Mouse (Mus musculus): ENCODE results near the gene Nprl3. TPM values are rescaled to one million over a fixed set of nuclear protein-coding genes. Genes with fewer than 3 reads are reported as not detected.

Nprl3 gene
- polyA plus RNA-seq, 1 experiment, result 81.0 TPM

DNA sequence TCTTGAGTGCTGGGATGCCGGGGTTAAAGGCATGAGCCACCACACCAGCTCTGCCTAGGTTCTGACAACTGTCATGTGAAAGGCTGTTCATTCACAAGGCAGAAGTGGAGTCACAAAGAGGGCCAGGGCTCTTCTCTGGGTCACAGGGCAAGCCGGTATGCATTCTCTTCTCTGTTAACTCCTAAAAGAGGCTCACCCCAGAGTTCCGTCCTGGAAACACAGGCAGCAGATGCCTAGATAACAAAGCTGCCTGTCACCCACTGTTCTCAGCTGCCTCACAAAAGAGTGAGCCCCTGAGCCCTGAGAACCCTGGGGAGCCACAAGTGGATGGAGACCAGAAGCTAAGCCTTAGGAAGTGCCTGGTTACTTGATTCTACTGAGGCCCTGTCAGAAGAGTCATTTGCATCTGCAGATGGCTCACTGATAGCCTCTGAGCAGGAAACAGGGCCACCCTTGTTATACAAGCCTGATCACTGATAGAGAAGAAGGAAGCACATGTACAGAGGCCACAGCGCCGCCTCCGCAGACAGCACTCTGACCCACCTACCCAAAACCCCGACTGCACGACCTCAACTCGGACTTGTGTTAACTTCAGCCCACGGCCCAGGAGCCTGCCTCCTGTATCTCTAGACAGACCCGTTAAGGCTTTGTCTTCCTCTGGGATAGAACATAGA lies 71.5 kb downstream of the Nprl3 start:
- DNase-seq, result no peak
- WGBS, result 46% methylated on average over 11 of the region's 11 CpGs
- TF ChIP-seq POLR2A (IDR thresholded peaks at IDR 0.05; ENCODE audit: borderline replicate concordance, insufficient read depth, low read length), result no peak
- TF ChIP-seq CTCF (IDR thresholded peaks at IDR 0.05; ENCODE audit: borderline replicate concordance, insufficient read depth, low read depth, low read length), result no peak
- Histone ChIP-seq H3K4me1 (ENCODE audit: control insufficient read depth, insufficient read depth, low read length) (peaks cover 10% of the 10 kb centered on the region), H3K27ac (ENCODE audit: insufficient read depth, low read length) (no peak overlapping the region), H3K27me3 (ENCODE audit: control insufficient read depth, insufficient read depth, low read length) (no peaks in the 10 kb centered on the region), H3K4me3 (replicated peaks; ENCODE audit: insufficient read depth, low read depth, low read length) (no peak overlapping the region)

- Histone ChIP-seq H3K4me3 (replicated peaks; ENCODE audit: insufficient read depth, low read depth, low read length) (no peak overlapping the region), H3K27me3 (ENCODE audit: control insufficient read depth, insufficient read depth, low read length) (no peaks in the 10 kb centered on the region), H3K27ac (ENCODE audit: insufficient read depth, low read length) (no peak overlapping the region), H3K4me1 (ENCODE audit: control insufficient read depth, insufficient read depth, low read length) (peaks cover 20% of the 10 kb centered on the region)
- no peak for DNase-seq
- WGBS, result 87% methylated on average over 5 of the region's 5 CpGs
- TF ChIP-seq CTCF (IDR thresholded peaks at IDR 0.05; ENCODE audit: borderline replicate concordance, insufficient read depth, low read depth, low read length), result no peak
- no peak for TF ChIP-seq POLR2A (IDR thresholded peaks at IDR 0.05; ENCODE audit: borderline replicate concordance, insufficient read depth, low read length)
Measured at GRCm38 (mm10) chr11:32194626-32195025, 72.9 kb downstream of the Nprl3 start.

- DNase-seq, result no peak
- H3K27ac ChIP-seq (ENCODE audit: insufficient read depth, low read length), result no peak overlapping the region
- WGBS, result 89% methylated on average over 10 of the region's 10 CpGs
- H3K27me3 ChIP-seq (ENCODE audit: control insufficient read depth, insufficient read depth, low read length), result no peaks in the 10 kb centered on the region
- H3K4me1 ChIP-seq (ENCODE audit: control insufficient read depth, insufficient read depth, low read length), result peaks cover 20% of the 10 kb centered on the region
- TF ChIP-seq CTCF (IDR thresholded peaks at IDR 0.05; ENCODE audit: borderline replicate concordance, insufficient read depth, low read depth, low read length) (no peak), POLR2A (IDR thresholded peaks at IDR 0.05; ENCODE audit: borderline replicate concordance, insufficient read depth, low read length) (no peak)
- no peak overlapping the region for H3K4me3 ChIP-seq (replicated peaks; ENCODE audit: insufficient read depth, low read depth, low read length)
Measured at GRCm38 (mm10) chr11:32194086-32194485, 73.4 kb downstream of the Nprl3 start.

- no peak overlapping the region for H3K4me3 ChIP-seq (replicated peaks; ENCODE audit: insufficient read depth, low read depth, low read length)
- no peak for TF ChIP-seq CTCF (IDR thresholded peaks at IDR 0.05; ENCODE audit: borderline replicate concordance, insufficient read depth, low read depth, low read length)
- no peak for TF ChIP-seq POLR2A (IDR thresholded peaks at IDR 0.05; ENCODE audit: borderline replicate concordance, insufficient read depth, low read length)
- H3K4me1 ChIP-seq (ENCODE audit: control insufficient read depth, insufficient read depth, low read length), result peaks cover 20% of the 10 kb centered on the region
- no peak for DNase-seq
- 95% methylated on average over 10 of the region's 10 CpGs for WGBS
- no peaks in the 10 kb centered on the region for H3K27me3 ChIP-seq (ENCODE audit: control insufficient read depth, insufficient read depth, low read length)
- no peak overlapping the region for H3K27ac ChIP-seq (ENCODE audit: insufficient read depth, low read length)
Measured at GRCm38 (mm10) chr11:32193156-32193555, 74.4 kb downstream of the Nprl3 start.

GRCm38 (mm10) chr11:32190603-32191110 lies 76.8 kb downstream of the Nprl3 start:
- H3K4me1 ChIP-seq (ENCODE audit: control insufficient read depth, insufficient read depth, low read length), result peaks cover 20% of the 10 kb centered on the region

GRCm38 (mm10) chr11:32190119-32190518 lies 77.4 kb downstream of the Nprl3 start:
- Histone ChIP-seq H3K4me1 (ENCODE audit: control insufficient read depth, insufficient read depth, low read length) (peaks cover 20% of the 10 kb centered on the region), H3K4me3 (replicated peaks; ENCODE audit: insufficient read depth, low read depth, low read length) (no peak overlapping the region), H3K27ac (ENCODE audit: insufficient read depth, low read length) (no peak overlapping the region), H3K27me3 (ENCODE audit: control insufficient read depth, insufficient read depth, low read length) (no peaks in the 10 kb centered on the region)
- WGBS, result 70% methylated on average over 9 of the region's 9 CpGs
- no peak for TF ChIP-seq POLR2A (IDR thresholded peaks at IDR 0.05; ENCODE audit: borderline replicate concordance, insufficient read depth, low read length)
- no peak for TF ChIP-seq CTCF (IDR thresholded peaks at IDR 0.05; ENCODE audit: borderline replicate concordance, insufficient read depth, low read depth, low read length)
- DNase-seq, result no peak

More at GRCm38 (mm10) chr11:32190603-32191110, 76.8 kb downstream of the Nprl3 start:
- DNase-seq, result peak; percentile 26 to 42
- 30% methylated on average over 13 of the region's 13 CpGs for WGBS
- TF ChIP-seq POLR2A (IDR thresholded peaks at IDR 0.05; ENCODE audit: borderline replicate concordance, insufficient read depth, low read length) (no peak), CTCF (IDR thresholded peaks at IDR 0.05; ENCODE audit: borderline replicate concordance, insufficient read depth, low read depth, low read length) (no peak)
- H3K4me3 ChIP-seq (replicated peaks; ENCODE audit: insufficient read depth, low read depth, low read length), result no peak overlapping the region
- H3K27ac ChIP-seq (ENCODE audit: insufficient read depth, low read length), result no peak overlapping the region
- no peaks in the 10 kb centered on the region for H3K27me3 ChIP-seq (ENCODE audit: control insufficient read depth, insufficient read depth, low read length)

DNA sequence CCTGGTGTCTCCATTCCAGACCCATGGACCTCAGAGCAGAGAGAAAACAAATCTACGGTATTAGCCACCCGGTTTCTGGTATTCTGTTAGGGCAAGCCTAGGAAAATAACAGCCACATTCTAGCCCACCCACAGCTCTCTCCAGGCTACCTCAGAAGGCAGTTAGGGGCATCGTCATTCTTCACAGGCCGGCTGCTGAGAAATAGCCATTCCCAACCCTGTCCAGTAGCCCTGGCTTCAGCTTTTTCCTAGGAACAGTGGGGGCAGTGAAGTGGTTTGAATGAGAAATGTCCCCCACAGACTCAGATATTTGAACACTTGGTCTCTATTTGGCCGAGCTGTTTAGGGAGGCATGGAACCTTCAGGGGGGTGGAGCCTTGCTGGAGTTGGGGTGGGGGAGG lies 78.1 kb downstream of the Nprl3 start:
- 78% methylated on average over 5 of the region's 5 CpGs for WGBS
- Histone ChIP-seq H3K4me1 (ENCODE audit: control insufficient read depth, insufficient read depth, low read length) (peaks cover 20% of the 10 kb centered on the region), H3K27me3 (ENCODE audit: control insufficient read depth, insufficient read depth, low read length) (no peaks in the 10 kb centered on the region), H3K4me3 (replicated peaks; ENCODE audit: insufficient read depth, low read depth, low read length) (no peak overlapping the region), H3K27ac (ENCODE audit: insufficient read depth, low read length) (no peak overlapping the region)
- TF ChIP-seq CTCF (IDR thresholded peaks at IDR 0.05; ENCODE audit: borderline replicate concordance, insufficient read depth, low read depth, low read length), result no peak
- no peak for TF ChIP-seq POLR2A (IDR thresholded peaks at IDR 0.05; ENCODE audit: borderline replicate concordance, insufficient read depth, low read length)
- no peak for DNase-seq

DNA sequence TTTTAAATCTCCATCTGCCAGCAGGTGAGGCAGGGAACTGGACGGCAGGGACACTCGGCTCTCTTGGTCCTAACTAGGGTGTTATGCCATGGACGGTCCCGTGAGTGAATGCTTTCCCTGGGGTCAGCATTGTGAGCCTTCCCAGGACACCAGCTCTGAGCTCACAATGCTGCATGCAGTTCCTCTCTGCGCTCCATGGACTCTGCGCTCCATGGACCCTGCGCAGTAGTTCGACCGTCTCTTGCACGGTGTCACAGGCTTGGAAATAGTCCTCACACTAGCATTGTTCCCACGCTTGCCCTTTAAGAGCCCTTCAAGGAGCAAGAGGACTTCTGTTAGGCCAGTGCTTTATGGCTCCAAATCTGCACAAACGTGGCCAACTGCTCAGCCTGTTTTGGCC lies 78.6 kb downstream of the Nprl3 start:
- Histone ChIP-seq H3K27ac (ENCODE audit: insufficient read depth, low read length) (no peak overlapping the region), H3K4me3 (replicated peaks; ENCODE audit: insufficient read depth, low read depth, low read length) (no peak overlapping the region), H3K27me3 (ENCODE audit: control insufficient read depth, insufficient read depth, low read length) (no peaks in the 10 kb centered on the region), H3K4me1 (ENCODE audit: control insufficient read depth, insufficient read depth, low read length) (peaks cover 20% of the 10 kb centered on the region)
- WGBS, result 87% methylated on average over 12 of the region's 12 CpGs
- no peak for DNase-seq
- no peak for TF ChIP-seq POLR2A (IDR thresholded peaks at IDR 0.05; ENCODE audit: borderline replicate concordance, insufficient read depth, low read length)
- TF ChIP-seq CTCF (IDR thresholded peaks at IDR 0.05; ENCODE audit: borderline replicate concordance, insufficient read depth, low read depth, low read length), result no peak

Data from cerebellum, adult 2 months (tissue).